Mouse (Mus musculus): ENCODE measurements around the gene Kcnh8.

DNA sequence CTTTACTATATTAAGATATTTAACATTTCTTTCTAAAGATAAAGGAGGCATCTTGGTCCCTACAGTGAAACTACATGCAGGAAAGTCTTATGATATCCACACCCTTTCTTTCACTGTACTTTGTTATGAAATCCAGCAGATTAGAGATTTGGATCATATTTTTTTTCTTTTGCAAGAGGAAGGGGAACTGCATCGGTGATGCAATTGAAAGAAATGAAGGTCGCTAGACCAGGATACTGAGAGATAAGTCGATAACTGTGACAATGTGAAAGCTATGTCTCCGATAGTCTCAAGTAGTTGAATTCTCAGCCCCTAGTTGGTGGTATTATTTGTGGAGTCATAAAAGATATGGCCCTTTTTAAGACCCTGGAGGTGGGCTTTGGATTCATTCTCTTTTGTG, 227.2 kb downstream of the Kcnh8 start:
- TF ChIP-seq CTCF (IDR thresholded peaks at IDR 0.05; ENCODE audit: extremely low read depth, insufficient read depth, insufficient read length, insufficient replicate concordance) (no peak), POLR2A (IDR thresholded peaks at IDR 0.05; ENCODE audit: low read depth, low read length) (no peak)
